Mouse (Mus musculus) layer of hippocampus, adult 6 months (tissue): ENCODE data around the gene Sel1l2. TPM values are rescaled to one million over a fixed set of nuclear protein-coding genes. Genes with fewer than 3 reads are reported as not detected.

ENCODE experiments used
- long read RNA-seq, 2 experiments: library from polyadenylated mRNA; unstranded; transcript quantifications; one replicate each; pipeline ENCODE4 v2.0.0; 2019 to 2020
- polyA plus RNA-seq: library from polyadenylated mRNA; unstranded; fragments of <200 nt; fragmentation: Nextera tagmentation; gene quantifications from 2 replicates; pipeline ENCODE4 v1.2.3, GENCODE M21; 2021

The Sel1l2 gene
- polyA plus RNA-seq = not detected in 2 replicates
- long read RNA-seq, experiment 1 = 0 reads
- long read RNA-seq, experiment 2 = 0 reads

DNA sequence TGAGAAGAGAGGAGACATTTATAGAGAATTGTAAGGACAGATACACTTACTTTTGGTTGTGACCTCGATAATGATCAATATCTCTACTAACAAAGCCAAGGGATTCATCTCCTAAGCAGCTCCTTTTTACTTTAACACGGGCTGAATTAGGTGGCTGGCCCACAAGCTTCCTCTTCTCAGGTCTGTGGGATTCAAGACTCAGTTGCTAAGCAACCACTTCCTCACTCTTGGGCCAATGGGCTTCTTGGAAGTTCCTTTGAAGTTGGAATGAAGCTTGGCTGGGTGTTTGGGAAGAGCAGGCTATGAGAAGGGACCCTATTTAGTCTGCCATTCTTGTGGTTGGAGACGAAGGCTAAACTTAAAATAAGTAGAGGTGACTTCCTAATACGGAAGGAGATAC lies at the start of gene Sel1l2:
Gene Sel1l2, minus strand, starts transcription at position 182 of the 400 bp plus-strand sequence.

DNA sequence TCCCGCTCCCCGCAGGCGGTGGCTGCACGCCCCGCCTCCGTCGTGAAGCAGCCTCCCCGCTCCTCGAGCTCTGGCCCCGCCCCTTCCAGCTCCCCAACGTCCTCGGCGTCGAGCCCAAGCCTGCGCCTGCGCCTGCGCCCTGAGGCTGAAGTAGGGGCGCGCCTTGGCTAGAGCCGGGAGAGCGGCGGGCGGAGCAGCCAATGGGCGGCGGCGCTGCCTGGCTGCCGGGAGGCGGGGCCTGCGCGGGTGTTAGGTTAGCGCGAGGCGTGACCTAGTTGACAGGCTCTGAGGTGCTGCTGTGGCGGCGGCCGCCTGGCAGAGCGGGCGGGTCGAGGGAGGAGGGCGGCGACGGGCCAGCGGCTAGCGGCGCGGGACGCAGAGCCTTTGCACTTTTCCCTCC lies 5.7 kb upstream of the Sel1l2 start, which contains the start of gene Macrod2:
Gene Macrod2, plus strand, starts transcription at position 131 of the 400 bp plus-strand sequence.

Other genes starting within 250 kb of the Sel1l2 start
- gene Gm17374, start 237.7 kb downstream of the Sel1l2 start, polyA plus RNA-seq = not detected in 2 replicates
- 10.2 and 10.6 TPM in 2 replicates for gene Esf1, start 219.1 kb downstream of the Sel1l2 start, polyA plus RNA-seq
- 54.2 and 57.6 TPM in 2 replicates for gene Ndufaf5, start 219.1 kb downstream of the Sel1l2 start, polyA plus RNA-seq
- 17.3 and 19.8 TPM in 2 replicates for gene Macrod2, start 5.6 kb upstream of the Sel1l2 start, polyA plus RNA-seq